In genomic region chr6:127358805-127359204, GRCm38 (mm10) we compare ENCODE assay signal across 13 mouse cellular contexts.
DNase-seq lines count a peak whose midpoint lies in the region; ATAC-seq and TF ChIP-seq lines count a peak whose summit lies in the region.
"Had no signal": no experiment of that assay in that cellular context is flagged by ENCODE, and none has a peak within 500 bp of the region (broad histone marks: within the 10 kb centered on the region; RNA-seq: fewer than 3 reads in every experiment).

No protein-coding gene starts in this region.

- TF ChIP-seq EP300 in stomach, postnatal 0 days (optimal IDR thresholded peaks at IDR 0.05): no peak

- 32% methylated on average over 5 of the region's 5 CpGs for WGBS in forebrain, embryonic 10.5 days
- WGBS in forebrain, embryonic 13.5 days: 43% methylated on average over 5 of the region's 5 CpGs
- WGBS in kidney, embryonic 15.5 days: 57% methylated on average over 5 of the region's 5 CpGs
- 40% methylated on average over 5 of the region's 5 CpGs for WGBS in stomach, embryonic 14.5 days
- WGBS in stomach, postnatal 0 days: 34% methylated on average over 5 of the region's 5 CpGs

- H3K27me3 ChIP-seq in forebrain, embryonic 10.5 days (ENCODE audit: poor library complexity, severe bottlenecking): peaks cover 42% of the 10 kb centered on the region
- H3K27me3 ChIP-seq in forebrain, embryonic 13.5 days: no peaks in the 10 kb centered on the region
- H3K27me3 ChIP-seq in kidney, embryonic 15.5 days: no peaks in the 10 kb centered on the region
- H3K27me3 ChIP-seq in stomach, embryonic 14.5 days (ENCODE audit: control insufficient read depth, insufficient read depth, low read length): no peaks in the 10 kb centered on the region
- H3K27me3 ChIP-seq in stomach, postnatal 0 days (ENCODE audit: control insufficient read depth, insufficient read depth, low read length): no peaks in the 10 kb centered on the region
- H3K27me3 ChIP-seq: forebrain, embryonic 15.5 days; limb, embryonic 15.5 days had no signal

- no peaks in the 10 kb centered on the region for H3K36me3 ChIP-seq in forebrain, embryonic 10.5 days (replicated peaks)
- no peaks in the 10 kb centered on the region for H3K36me3 ChIP-seq in forebrain, embryonic 13.5 days (ENCODE audit: poor library complexity, severe bottlenecking)
- H3K36me3 ChIP-seq in kidney, embryonic 15.5 days: no peaks in the 10 kb centered on the region
- H3K36me3 ChIP-seq in stomach, embryonic 14.5 days (ENCODE audit: control insufficient read depth, insufficient read depth, low read length): no peaks in the 10 kb centered on the region
- H3K36me3 ChIP-seq in stomach, postnatal 0 days (ENCODE audit: control insufficient read depth, insufficient read depth, low read length): no peaks in the 10 kb centered on the region
- H3K36me3 ChIP-seq: embryonic facial prominence, embryonic 12.5 days; forebrain, embryonic 15.5 days; limb, embryonic 15.5 days had no signal

- DNase-seq in forebrain, embryonic 10.5 days (ENCODE audit: extremely low spot score, low spot score): no peak
- DNase-seq in kidney, adult 11 months: no peak
- DNase-seq in stomach, postnatal 0 days (ENCODE audit: low spot score): no peak
- DNase-seq in testis, postnatal 14 days (ENCODE audit: low spot score): no peak
- DNase-seq: gastrocnemius, postnatal 25 days had no signal

- ATAC-seq in forebrain, embryonic 13.5 days: no peak
- peak; percentile 44; the same call in 1 of the 2 replicates for ATAC-seq in kidney, embryonic 15.5 days (replicated peaks; ENCODE audit: low FRiP score)
- no peak for ATAC-seq in stomach, embryonic 14.5 days (ENCODE audit: insufficient number of reproducible peaks, insufficient read depth, low FRiP score, low read depth)
- ATAC-seq in stomach, postnatal 0 days (ENCODE audit: low FRiP score, low TSS enrichment): no peak
- ATAC-seq: forebrain, embryonic 15.5 days; hindbrain, postnatal 0 days had no signal

- H3K4me3 ChIP-seq in forebrain, embryonic 10.5 days: no peak overlapping the region
- H3K4me3 ChIP-seq in forebrain, embryonic 13.5 days: no peak overlapping the region
- H3K4me3 ChIP-seq in kidney, embryonic 15.5 days (replicated peaks): no peak overlapping the region
- no peak overlapping the region for H3K4me3 ChIP-seq in stomach, embryonic 14.5 days (ENCODE audit: low read depth, low read length)
- no peak overlapping the region for H3K4me3 ChIP-seq in stomach, postnatal 0 days (ENCODE audit: low read depth, low read length)
- H3K4me3 ChIP-seq: embryonic facial prominence, embryonic 12.5 days; erythroblast, embryonic 14.5 days; forebrain, embryonic 15.5 days; limb, embryonic 15.5 days had no signal

- no peak overlapping the region for H3K9ac ChIP-seq in forebrain, embryonic 13.5 days
- H3K9ac ChIP-seq in kidney, embryonic 15.5 days: no peak overlapping the region
- H3K9ac ChIP-seq in stomach, embryonic 14.5 days (replicated peaks; ENCODE audit: low read depth, low read length): no peak overlapping the region
- no peak overlapping the region for H3K9ac ChIP-seq in stomach, postnatal 0 days (ENCODE audit: low read length)
- H3K9ac ChIP-seq: embryonic facial prominence, embryonic 12.5 days; forebrain, embryonic 15.5 days; limb, embryonic 15.5 days had no signal

- H3K9me3 ChIP-seq in forebrain, embryonic 10.5 days: no peaks in the 10 kb centered on the region; the same call in 1 of the 2 replicates
- no peaks in the 10 kb centered on the region for H3K9me3 ChIP-seq in forebrain, embryonic 13.5 days (replicated peaks)
- no peaks in the 10 kb centered on the region for H3K9me3 ChIP-seq in kidney, embryonic 15.5 days (replicated peaks)
- H3K9me3 ChIP-seq in stomach, embryonic 14.5 days (ENCODE audit: control insufficient read depth, low read depth, low read length): no peaks in the 10 kb centered on the region
- no peaks in the 10 kb centered on the region for H3K9me3 ChIP-seq in stomach, postnatal 0 days (ENCODE audit: control insufficient read depth, low read length)
- H3K9me3 ChIP-seq: embryonic facial prominence, embryonic 12.5 days; forebrain, embryonic 15.5 days; limb, embryonic 15.5 days had no signal

- no peak overlapping the region for H3K4me2 ChIP-seq in forebrain, embryonic 13.5 days
- no peak overlapping the region for H3K4me2 ChIP-seq in kidney, embryonic 15.5 days
- no peak overlapping the region for H3K4me2 ChIP-seq in stomach, embryonic 14.5 days (replicated peaks; ENCODE audit: low read depth, low read length)
- no peak overlapping the region for H3K4me2 ChIP-seq in stomach, postnatal 0 days (replicated peaks; ENCODE audit: low read depth)
- H3K4me2 ChIP-seq: embryonic facial prominence, embryonic 12.5 days; forebrain, embryonic 15.5 days; limb, embryonic 15.5 days had no signal

- TF ChIP-seq CTCF in stomach, postnatal 0 days (IDR thresholded peaks at IDR 0.05; ENCODE audit: low read depth): no peak

- H3K27ac ChIP-seq in forebrain, embryonic 10.5 days: peak overlapping the region; percentile 77
- no peak overlapping the region for H3K27ac ChIP-seq in forebrain, embryonic 13.5 days
- H3K27ac ChIP-seq in kidney, embryonic 15.5 days: no peak overlapping the region
- peak overlapping the region; percentile 49; the same call in 1 of the 2 replicates for H3K27ac ChIP-seq in stomach, embryonic 14.5 days (ENCODE audit: low read length)
- H3K27ac ChIP-seq in stomach, postnatal 0 days (replicated peaks): no peak overlapping the region
- H3K27ac ChIP-seq: embryonic facial prominence, embryonic 12.5 days; forebrain, embryonic 15.5 days; hindbrain, postnatal 0 days; limb, embryonic 15.5 days had no signal

- peaks cover 58% of the 10 kb centered on the region for H3K4me1 ChIP-seq in forebrain, embryonic 10.5 days
- H3K4me1 ChIP-seq in forebrain, embryonic 13.5 days: peaks cover 26% of the 10 kb centered on the region
- H3K4me1 ChIP-seq in kidney, embryonic 15.5 days: peaks cover 15% of the 10 kb centered on the region
- H3K4me1 ChIP-seq in stomach, embryonic 14.5 days (ENCODE audit: control insufficient read depth, insufficient read depth, low read length): peaks cover 10% of the 10 kb centered on the region
- H3K4me1 ChIP-seq in stomach, postnatal 0 days (replicated peaks; ENCODE audit: control insufficient read depth, insufficient read depth): no peaks in the 10 kb centered on the region

Comparison
In these comparisons a context has a peak if more than half of its experiments do, and no peak if none do; other contexts are left out.
1. H3K27ac ChIP-seq: peak in forebrain, embryonic 10.5 days (single experiment) and stomach, embryonic 14.5 days (single experiment); none in forebrain, embryonic 13.5 days (single experiment), kidney, embryonic 15.5 days (single experiment) and stomach, postnatal 0 days (single experiment).